Mouse (Mus musculus): Measurements from ENCODE around the gene Ucma. TPM values are rescaled to one million over a fixed set of nuclear protein-coding genes. Genes with fewer than 3 reads are reported as not detected.
"Not testable (repeated sequence)": the region's sequence is repeated elsewhere in the genome, so short reads cannot be mapped to it uniquely, and the experiment has no call there.

The Ucma gene
- polyA plus RNA-seq (2015; fragmentation: Nextera tagmentation; extraction: Ambion mirVana) = 0.24 and 0.65 TPM in 2 replicates

DNA sequence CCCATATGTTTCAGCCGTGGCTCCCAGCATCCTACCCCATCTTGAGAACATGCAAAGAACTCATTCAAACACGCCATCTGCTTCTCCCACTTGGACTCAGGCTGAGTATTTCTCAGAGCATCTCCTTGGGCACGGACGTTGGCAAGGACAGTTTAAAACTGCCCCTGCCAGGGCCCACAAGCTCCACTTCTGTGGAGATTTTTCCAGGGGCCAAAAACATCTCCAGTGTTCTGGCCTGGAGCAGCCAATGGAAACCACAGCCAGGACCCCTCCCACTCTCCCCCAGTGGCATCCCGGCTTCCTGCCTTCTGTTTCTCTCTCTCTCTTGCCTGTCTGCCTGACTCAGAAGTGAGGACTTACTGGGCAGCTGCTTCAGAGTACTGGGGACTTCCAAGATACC lies at the start of gene Ucma:
TSS of gene Ucma (plus strand) at position 316 of the 400 bp plus-strand sequence.
- Histone ChIP-seq H3K4me1 (peaks cover 15% of the 10 kb centered on the region), H3K9me3 (replicated peaks) (no peaks in the 10 kb centered on the region), H3K4me3 (no peak within 1 kb of the TSS), H3K4me2 (no peak within 1 kb of the TSS), H3K36me3 (ENCODE audit: poor library complexity, severe bottlenecking) (no peaks in the 10 kb centered on the region), H3K9ac (no peak within 1 kb of the TSS), H3K27me3 (no peaks in the 10 kb centered on the region), H3K27ac (no peak within 1 kb of the TSS)
- no peak for ATAC-seq
- 64% methylated on average over 5 of the region's 5 CpGs for WGBS

DNA sequence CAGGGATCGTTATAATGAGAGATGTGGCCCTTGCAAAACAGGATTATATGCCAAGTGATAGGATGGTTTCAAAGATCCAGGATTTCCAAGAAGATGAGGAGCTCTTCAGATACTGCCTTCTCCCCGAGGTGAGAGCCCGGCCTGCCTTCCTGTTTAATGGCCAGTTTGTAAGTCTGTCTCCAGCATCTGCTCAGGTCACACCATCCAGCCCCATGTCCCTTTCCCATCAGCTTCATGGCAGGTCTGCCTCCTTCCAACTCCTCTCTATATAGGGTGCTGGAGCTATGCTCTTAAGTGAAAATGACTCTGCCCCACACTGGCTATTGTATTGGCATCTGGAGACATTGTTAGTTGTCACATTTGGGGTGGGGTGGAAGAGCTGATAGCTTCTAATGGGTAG lies 48.5 kb upstream of the Ucma start:
- Histone ChIP-seq H3K36me3 (ENCODE audit: poor library complexity, severe bottlenecking) (no peaks in the 10 kb centered on the region; the same call in 1 of the 2 replicates), H3K4me1 (no peaks in the 10 kb centered on the region), H3K9ac (no peak overlapping the region), H3K27ac (no peak overlapping the region), H3K9me3 (replicated peaks) (no peaks in the 10 kb centered on the region), H3K4me2 (no peak overlapping the region), H3K4me3 (no peak overlapping the region), H3K27me3 (no peaks in the 10 kb centered on the region)
- 85% methylated on average over 3 of the region's 3 CpGs for WGBS
- no peak for ATAC-seq

- Histone ChIP-seq H3K9me3 (replicated peaks) (no peaks in the 10 kb centered on the region), H3K27ac (no peak overlapping the region), H3K4me2 (no peak overlapping the region), H3K4me3 (no peak overlapping the region), H3K9ac (no peak overlapping the region), H3K27me3 (no peaks in the 10 kb centered on the region), H3K4me1 (no peaks in the 10 kb centered on the region), H3K36me3 (ENCODE audit: poor library complexity, severe bottlenecking) (no peaks in the 10 kb centered on the region; the same call in 1 of the 2 replicates)
- no peak for ATAC-seq
- 96% methylated on average over 2 of the region's 2 CpGs for WGBS
Measured at GRCm38 (mm10) chr2:4929230-4929629, 46.7 kb upstream of the Ucma start.

GRCm38 (mm10) chr2:4934516-4934915 lies 41.4 kb upstream of the Ucma start:
- Histone ChIP-seq H3K27me3 (no peaks in the 10 kb centered on the region), H3K4me3 (no peak overlapping the region), H3K4me2 (no peak overlapping the region), H3K9me3 (replicated peaks) (no peaks in the 10 kb centered on the region; the same call in 1 of the 2 replicates), H3K36me3 (ENCODE audit: poor library complexity, severe bottlenecking) (peaks cover 16% of the 10 kb centered on the region; the same call in 1 of the 2 replicates), H3K9ac (no peak overlapping the region), H3K27ac (no peak overlapping the region), H3K4me1 (no peaks in the 10 kb centered on the region)
- no peak for ATAC-seq
- WGBS = 95% methylated on average over 9 of the region's 9 CpGs

GRCm38 (mm10) chr2:4937931-4938330 lies 38.0 kb upstream of the Ucma start:
- no peaks in the 10 kb centered on the region for H3K27me3 ChIP-seq
- no peak for ATAC-seq
- peaks cover 16% of the 10 kb centered on the region; the same call in 1 of the 2 replicates for H3K36me3 ChIP-seq (ENCODE audit: poor library complexity, severe bottlenecking)
- 91% methylated on average over 7 of the region's 7 CpGs for WGBS
- H3K4me2 ChIP-seq = no peak overlapping the region
- no peaks in the 10 kb centered on the region; the same call in 1 of the 2 replicates for H3K9me3 ChIP-seq (replicated peaks)
- no peak overlapping the region for H3K9ac ChIP-seq
- H3K4me1 ChIP-seq = no peaks in the 10 kb centered on the region
- no peak overlapping the region for H3K4me3 ChIP-seq
- no peak overlapping the region for H3K27ac ChIP-seq

DNA sequence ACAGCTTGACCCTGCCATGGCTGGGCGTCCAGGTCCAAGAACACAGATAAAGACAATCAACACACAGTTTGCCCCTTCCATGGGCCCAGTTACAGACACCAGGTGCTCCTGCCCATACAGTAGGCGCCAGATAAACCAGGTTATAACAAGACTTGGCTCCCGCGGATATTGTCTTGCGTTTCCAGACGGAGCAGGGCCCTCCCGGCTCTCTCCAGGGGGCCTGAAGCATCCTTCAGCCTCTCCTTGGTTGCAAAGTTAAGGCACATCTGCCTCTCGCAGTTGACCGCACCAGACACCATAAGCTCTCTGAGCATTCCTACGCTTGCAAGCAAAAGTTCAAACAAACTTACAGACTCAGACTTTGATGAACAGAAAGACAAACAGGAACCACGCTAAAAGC lies 35.1 kb upstream of the Ucma start:
- H3K9me3 ChIP-seq (replicated peaks) = peaks cover 7% of the 10 kb centered on the region
- H3K4me1 ChIP-seq = no peaks in the 10 kb centered on the region
- H3K27ac ChIP-seq = no peak overlapping the region
- ATAC-seq = no peak
- 93% methylated on average over 11 of the region's 11 CpGs for WGBS
- H3K36me3 ChIP-seq (ENCODE audit: poor library complexity, severe bottlenecking) = peaks cover 16% of the 10 kb centered on the region; the same call in 1 of the 2 replicates
- no peak overlapping the region for H3K4me3 ChIP-seq
- H3K4me2 ChIP-seq = no peak overlapping the region
- no peak overlapping the region for H3K9ac ChIP-seq
- H3K27me3 ChIP-seq = no peaks in the 10 kb centered on the region

DNA sequence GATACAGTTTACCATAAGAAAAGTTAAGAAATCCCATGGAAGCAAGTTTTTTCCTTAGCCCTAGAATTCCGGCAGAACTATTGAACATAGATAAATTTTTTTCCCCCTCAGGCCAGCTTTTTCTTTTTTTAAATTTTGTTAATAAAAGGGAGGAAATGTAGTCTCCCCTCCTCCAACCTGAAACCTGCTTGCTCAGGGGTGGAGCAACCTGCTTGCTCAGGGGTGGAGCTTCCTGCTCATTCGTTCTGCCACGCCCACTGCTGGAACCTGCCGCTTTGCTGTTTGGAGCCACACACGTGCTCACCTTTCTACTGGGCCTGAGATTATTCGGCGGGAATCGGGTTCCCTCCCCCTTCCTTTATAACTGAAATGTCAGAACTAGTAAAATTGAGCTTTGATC lies 26.2 kb upstream of the Ucma start:
- H3K27me3 ChIP-seq; H3K4me1 ChIP-seq; H3K4me3 ChIP-seq; H3K36me3 ChIP-seq (ENCODE audit: poor library complexity, severe bottlenecking); H3K9ac ChIP-seq; H3K27ac ChIP-seq; H3K4me2 ChIP-seq; H3K9me3 ChIP-seq (replicated peaks); ATAC-seq: not testable (repeated sequence)
- WGBS = 93% methylated on average over 7 of the region's 8 CpGs

DNA sequence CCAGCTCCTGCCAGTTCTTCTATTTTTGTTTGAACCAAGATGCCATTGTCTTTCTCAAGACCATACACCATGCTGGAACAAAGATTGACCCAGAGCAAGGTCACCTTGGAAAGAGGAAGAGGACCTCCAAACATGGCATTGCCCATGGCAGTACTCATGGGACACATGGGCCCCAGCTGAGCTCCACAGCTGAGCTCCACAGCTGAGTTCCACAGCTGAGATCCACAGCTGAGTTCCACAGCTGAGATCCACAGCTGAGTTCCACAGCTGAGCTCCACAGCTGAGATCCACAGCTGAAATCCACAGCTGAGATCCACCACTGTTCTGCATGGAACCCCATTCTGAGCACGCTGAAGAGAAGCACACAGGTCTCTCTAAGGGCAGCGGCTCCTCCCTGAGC lies 24.9 kb upstream of the Ucma start:
- 94% methylated on average over 2 of the region's 2 CpGs for WGBS
- peaks cover 5% of the 10 kb centered on the region; the same call in 1 of the 2 replicates for H3K9me3 ChIP-seq (replicated peaks)

GRCm38 (mm10) chr2:4954216-4954760 lies 21.6 kb upstream of the Ucma start:
- 87% methylated on average over 6 of the region's 6 CpGs for WGBS
- ATAC-seq = no peak
- Histone ChIP-seq H3K4me3 (no peak overlapping the region), H3K27ac (no peak overlapping the region), H3K9me3 (replicated peaks) (peaks cover 5% of the 10 kb centered on the region; the same call in 1 of the 2 replicates), H3K4me2 (no peak overlapping the region), H3K36me3 (ENCODE audit: poor library complexity, severe bottlenecking) (no peaks in the 10 kb centered on the region), H3K4me1 (no peaks in the 10 kb centered on the region), H3K27me3 (no peaks in the 10 kb centered on the region), H3K9ac (no peak overlapping the region)

More for the DNA sequence above, 24.9 kb upstream of the Ucma start:
- Histone ChIP-seq H3K4me1 (no peaks in the 10 kb centered on the region), H3K4me2 (no peak overlapping the region), H3K9ac (no peak overlapping the region), H3K27ac (no peak overlapping the region), H3K4me3 (no peak overlapping the region), H3K27me3 (no peaks in the 10 kb centered on the region), H3K36me3 (ENCODE audit: poor library complexity, severe bottlenecking) (no peaks in the 10 kb centered on the region)
- no peak for ATAC-seq

GRCm38 (mm10) chr2:4958039-4958438 lies 17.9 kb upstream of the Ucma start:
- no peak overlapping the region for H3K4me3 ChIP-seq
- no peaks in the 10 kb centered on the region for H3K4me1 ChIP-seq
- H3K27ac ChIP-seq = no peak overlapping the region
- no peak for ATAC-seq
- 89% methylated on average over 12 of the region's 12 CpGs for WGBS
- H3K9me3 ChIP-seq (replicated peaks) = no peaks in the 10 kb centered on the region
- no peaks in the 10 kb centered on the region for H3K27me3 ChIP-seq
- no peak overlapping the region for H3K9ac ChIP-seq
- no peak overlapping the region for H3K4me2 ChIP-seq
- H3K36me3 ChIP-seq (ENCODE audit: poor library complexity, severe bottlenecking) = no peaks in the 10 kb centered on the region

DNA sequence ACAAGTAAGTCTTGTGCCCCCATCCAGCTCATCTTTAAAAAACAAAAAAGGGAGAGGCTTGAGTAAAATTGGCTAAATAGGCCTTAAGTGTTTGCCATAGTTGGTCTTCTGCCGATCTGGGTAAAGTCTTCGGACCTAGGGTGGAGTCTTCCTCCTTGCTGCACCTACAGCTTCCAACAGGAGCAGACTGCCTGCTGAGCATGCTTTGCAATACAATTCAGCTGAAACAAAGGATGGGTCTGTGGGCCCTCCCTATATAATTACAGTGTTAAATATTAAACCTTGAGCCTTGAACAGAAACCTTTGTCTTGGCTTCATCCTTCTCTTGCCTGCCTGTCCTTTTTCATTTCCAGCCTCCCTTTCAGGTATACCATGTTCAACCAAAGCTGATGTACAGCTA lies 8.1 kb upstream of the Ucma start:
- H3K4me1 ChIP-seq = no peaks in the 10 kb centered on the region
- no peaks in the 10 kb centered on the region for H3K9me3 ChIP-seq (replicated peaks)
- no peak overlapping the region for H3K27ac ChIP-seq
- no peak overlapping the region for H3K4me2 ChIP-seq
- H3K9ac ChIP-seq = no peak overlapping the region
- H3K36me3 ChIP-seq (ENCODE audit: poor library complexity, severe bottlenecking) = no peaks in the 10 kb centered on the region
- 93% methylated on average over 2 of the region's 2 CpGs for WGBS
- H3K27me3 ChIP-seq = no peaks in the 10 kb centered on the region
- no peak for ATAC-seq
- no peak overlapping the region for H3K4me3 ChIP-seq

DNA sequence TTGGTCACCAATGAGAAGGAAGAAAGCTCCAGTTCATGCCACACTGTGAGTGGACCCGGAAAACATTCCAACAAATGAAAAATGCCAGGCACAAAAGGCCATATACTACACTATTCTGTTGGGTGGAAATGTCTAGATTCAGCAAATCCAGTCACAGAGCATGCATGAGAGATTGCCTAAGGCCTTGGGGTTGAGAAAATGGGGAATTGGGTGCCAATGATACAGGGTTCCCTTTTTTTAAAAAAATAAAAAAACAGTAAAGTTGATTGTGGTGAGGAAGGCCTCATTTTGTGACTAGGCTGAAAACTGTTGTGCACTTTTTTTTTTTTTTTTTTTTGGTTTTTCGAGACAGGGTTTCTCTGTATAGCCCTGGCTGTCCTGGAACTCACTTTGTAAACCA lies 6.8 kb upstream of the Ucma start:
- Histone ChIP-seq H3K27me3 (no peaks in the 10 kb centered on the region), H3K4me3 (no peak overlapping the region), H3K9me3 (replicated peaks) (no peaks in the 10 kb centered on the region), H3K9ac (no peak overlapping the region), H3K4me2 (no peak overlapping the region), H3K36me3 (ENCODE audit: poor library complexity, severe bottlenecking) (no peaks in the 10 kb centered on the region), H3K27ac (no peak overlapping the region), H3K4me1 (no peaks in the 10 kb centered on the region)
- no peak for ATAC-seq
- 71% methylated on average over 2 of the region's 2 CpGs for WGBS

- peak; percentile 66; the same call in 1 of the 2 replicates for ATAC-seq
- H3K9ac ChIP-seq = no peak overlapping the region
- 14% methylated on average over 8 of the region's 8 CpGs for WGBS
- H3K4me3 ChIP-seq = no peak overlapping the region
- no peaks in the 10 kb centered on the region for H3K27me3 ChIP-seq
- peaks cover 15% of the 10 kb centered on the region for H3K4me1 ChIP-seq
- no peaks in the 10 kb centered on the region for H3K36me3 ChIP-seq (ENCODE audit: poor library complexity, severe bottlenecking)
- no peak overlapping the region for H3K4me2 ChIP-seq
- H3K27ac ChIP-seq = peak overlapping the region; percentile 45
- no peaks in the 10 kb centered on the region for H3K9me3 ChIP-seq (replicated peaks)
Measured at GRCm38 (mm10) chr2:4978091-4978490, 2.2 kb downstream of the Ucma start.

Data from forebrain, embryonic 13.5 days (tissue).